Mouse (Mus musculus) heart, embryonic 10.5 days (tissue): ENCODE results near the gene Fbxl8. TPM values are rescaled to one million over a fixed set of nuclear protein-coding genes. Genes with fewer than 3 reads are reported as not detected.

Experiments
- DNase-seq: peaks from one replicate; pipeline ENCODE4 v3.0.0-alpha.2; 2017; ENCODE audit warnings: low spot score
- H3K27ac ChIP-seq: fragments of 300-500 bp; sonication (generic); 2 replicates; pipeline ENCODE4 v1.5.1; 2016; ENCODE audit warnings: mild to moderate bottlenecking
- H3K27me3 ChIP-seq: fragments of 300-500 bp; sonication (generic); 2 replicates; pipeline ENCODE4 v1.6.1; 2016; ENCODE audit warnings: mild to moderate bottlenecking; ENCODE audit not compliant: poor library complexity, insufficient read depth, severe bottlenecking
- H3K36me3 ChIP-seq: fragments of 300-500 bp; sonication (generic); 2 replicates; pipeline ENCODE4 v1.6.1; 2016; ENCODE audit warnings: mild to moderate bottlenecking, moderate library complexity
- H3K4me1 ChIP-seq: fragments of 300-500 bp; sonication (generic); 2 replicates; pipeline ENCODE4 v1.6.1; 2016; ENCODE audit warnings: mild to moderate bottlenecking
- H3K4me3 ChIP-seq: fragments of 300-500 bp; sonication (generic); 2 replicates; pipeline ENCODE4 v1.5.1; 2016; ENCODE audit warnings: mild to moderate bottlenecking, moderate library complexity
- H3K9me3 ChIP-seq: fragments of 300-500 bp; sonication (generic); 2 replicates; pipeline ENCODE4 v1.6.1; 2016; ENCODE audit warnings: mild to moderate bottlenecking, moderate library complexity
- WGBS: fragments of 180-500 bp; shearing (Covaris S2); methylation state at CpG from one replicate; pipeline ENCODE4 v1.1.7; 2016; 5-methylcytosine and 5-hydroxymethylcytosine counted together
- polyA plus RNA-seq: library from polyadenylated mRNA; unstranded; fragments of >200 nt; fragmentation: Nextera tagmentation; extraction: Ambion mirVana; gene quantifications from 2 replicates; pipeline ENCODE4 v1.2.1, GENCODE M21; 2016

Gene Fbxl8
- polyA plus RNA-seq, 1 experiment from 2014 or later, result 2.4 TPM

DNA sequence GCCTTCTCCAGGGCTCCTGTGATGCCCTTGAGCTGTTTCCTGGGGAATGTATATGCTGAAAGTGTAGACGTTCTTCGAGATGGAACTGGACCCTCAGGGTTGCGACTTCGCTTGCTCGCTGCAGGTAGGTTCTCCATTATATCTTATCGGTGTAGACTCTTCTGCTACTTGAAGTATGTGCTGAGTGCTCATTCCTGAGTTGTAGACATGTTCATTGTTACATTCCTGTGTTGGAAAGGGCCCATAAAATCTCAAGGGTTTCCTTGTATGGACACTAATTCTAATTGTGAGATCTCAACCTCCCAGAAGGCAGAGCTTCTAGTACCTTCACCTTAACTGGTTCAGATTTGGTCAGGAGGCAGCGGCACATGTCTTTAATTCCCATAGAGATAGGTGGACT, 23.4 kb upstream of the Fbxl8 start:
- Histone ChIP-seq H3K36me3 (peaks cover 49% of the 10 kb centered on the region), H3K27me3 (no peaks in the 10 kb centered on the region), H3K9me3 (no peaks in the 10 kb centered on the region), H3K27ac (no peak overlapping the region; the same call in 1 of the 2 replicates), H3K4me1 (no peaks in the 10 kb centered on the region), H3K4me3 (no peak overlapping the region)
- no peak for DNase-seq
- WGBS, result 90% methylated on average over 7 of the region's 7 CpGs

GRCm38 (mm10) chr8:105251954-105252353, 12.5 kb upstream of the Fbxl8 start:
- Histone ChIP-seq H3K4me1 (peaks cover 31% of the 10 kb centered on the region), H3K9me3 (no peaks in the 10 kb centered on the region), H3K27me3 (peaks cover 24% of the 10 kb centered on the region), H3K4me3 (no peak overlapping the region), H3K27ac (no peak overlapping the region), H3K36me3 (peaks cover 63% of the 10 kb centered on the region)
- DNase-seq, result no peak
- 90% methylated on average over 6 of the region's 6 CpGs for WGBS

GRCm38 (mm10) chr8:105252680-105253537, 11.5 kb upstream of the Fbxl8 start:
- Histone ChIP-seq H3K27ac (no peak overlapping the region), H3K36me3 (peaks cover 53% of the 10 kb centered on the region), H3K4me1 (peaks cover 31% of the 10 kb centered on the region), H3K27me3 (peaks cover 34% of the 10 kb centered on the region), H3K9me3 (no peaks in the 10 kb centered on the region), H3K4me3 (no peak overlapping the region)
- no peak for DNase-seq
- 63% methylated on average over 10 of the region's 10 CpGs for WGBS

GRCm38 (mm10) chr8:105253766-105254151, 10.7 kb upstream of the Fbxl8 start:
- WGBS, result 47% methylated on average over 20 of the region's 20 CpGs
- H3K27me3 ChIP-seq, result peaks cover 42% of the 10 kb centered on the region
- H3K36me3 ChIP-seq, result peaks cover 45% of the 10 kb centered on the region
- peak overlapping the region; percentile 78 for H3K4me3 ChIP-seq
- no peak for DNase-seq
- H3K27ac ChIP-seq, result peak overlapping the region; percentile 89
- H3K9me3 ChIP-seq, result no peaks in the 10 kb centered on the region
- H3K4me1 ChIP-seq, result peaks cover 37% of the 10 kb centered on the region

- under 1% methylated on average over 74 of the region's 74 CpGs for WGBS
- peak; percentile 92 for DNase-seq
- peak overlapping the region; percentile 78 for H3K4me3 ChIP-seq
- peaks cover 43% of the 10 kb centered on the region for H3K4me1 ChIP-seq
- peak overlapping the region; percentile 89 for H3K27ac ChIP-seq
- peaks cover 39% of the 10 kb centered on the region for H3K36me3 ChIP-seq
- peaks cover 48% of the 10 kb centered on the region for H3K27me3 ChIP-seq
- H3K9me3 ChIP-seq, result no peaks in the 10 kb centered on the region
Observed at GRCm38 (mm10) chr8:105254152-105254965, 10.1 kb upstream of the Fbxl8 start.

DNA sequence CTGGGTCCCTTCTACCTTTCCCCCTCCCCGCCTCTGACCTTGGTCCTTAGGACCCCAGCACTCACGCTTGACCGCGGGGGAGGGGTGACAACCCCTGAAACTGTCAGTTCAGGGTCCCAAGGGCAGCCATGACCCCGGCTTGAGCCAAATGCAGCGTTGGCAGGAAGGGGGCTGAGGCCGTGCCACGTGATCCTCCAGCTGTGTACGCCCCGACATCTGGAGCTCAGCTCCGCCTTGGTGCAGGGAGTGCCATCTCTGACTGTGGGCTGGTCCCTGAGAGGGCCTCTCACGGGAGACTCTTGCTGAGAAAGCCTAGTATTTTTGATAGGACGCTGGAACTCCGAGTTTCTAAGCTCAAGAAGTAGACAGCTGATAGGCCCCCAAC, 9.5 kb upstream of the Fbxl8 start, which contains the start of gene B3gnt9:
Gene B3gnt9, minus strand, starts transcription at position 188 of the 385 bp plus-strand sequence.
- WGBS, result 2% methylated on average over 14 of the region's 14 CpGs
- Histone ChIP-seq H3K9me3 (no peaks in the 10 kb centered on the region), H3K27ac (peak within 1 kb of the TSS; percentile 89), H3K4me3 (peak within 1 kb of the TSS; percentile 78), H3K36me3 (peaks cover 33% of the 10 kb centered on the region), H3K27me3 (peaks cover 54% of the 10 kb centered on the region), H3K4me1 (peaks cover 49% of the 10 kb centered on the region)
- peak; percentile 90 for DNase-seq

DNA sequence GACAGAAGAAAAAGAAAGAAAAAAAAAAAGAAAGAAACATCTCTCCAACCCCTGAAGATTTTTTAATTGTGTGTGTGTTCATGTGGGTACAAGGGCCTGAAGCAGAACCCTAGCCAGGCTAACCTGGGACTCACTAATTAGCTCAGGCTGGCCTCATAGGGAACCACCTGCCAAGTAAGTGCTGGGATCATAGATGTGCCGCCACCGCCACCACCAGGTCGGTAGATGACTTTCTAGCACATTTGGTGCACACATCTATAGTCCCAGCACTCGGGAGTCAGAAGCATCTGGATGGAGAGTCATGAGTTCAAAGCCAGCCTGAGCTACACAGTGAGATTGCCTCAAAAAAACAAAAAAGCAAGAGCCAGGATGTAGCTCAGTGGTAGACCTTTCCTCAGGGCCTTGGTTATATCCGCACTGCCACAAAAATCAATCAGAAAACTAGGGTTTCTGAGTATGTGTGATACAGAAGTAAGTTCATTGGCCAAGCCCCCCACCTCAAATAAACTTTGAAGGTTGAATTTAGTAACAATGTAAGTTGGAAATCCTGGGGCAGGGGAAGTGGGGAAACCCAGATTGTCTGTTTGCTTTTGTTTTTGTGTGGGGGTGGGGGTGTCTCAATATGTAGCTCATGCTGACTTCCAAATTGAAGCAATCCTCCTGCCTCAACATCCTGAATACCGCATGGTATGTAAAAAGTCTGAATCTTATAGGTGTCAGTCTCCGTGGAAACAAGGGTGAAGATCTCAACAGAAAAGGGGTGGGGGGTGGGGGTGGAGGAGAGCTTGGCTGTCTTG, 6.9 kb upstream of the Fbxl8 start:
- H3K4me3 ChIP-seq, result no peak overlapping the region
- peaks cover 9% of the 10 kb centered on the region; the same call in 1 of the 2 replicates for H3K36me3 ChIP-seq
- 56% methylated on average over 7 of the region's 7 CpGs for WGBS
- H3K4me1 ChIP-seq, result peaks cover 50% of the 10 kb centered on the region
- no peak overlapping the region for H3K27ac ChIP-seq
- no peaks in the 10 kb centered on the region for H3K9me3 ChIP-seq
- H3K27me3 ChIP-seq, result peaks cover 80% of the 10 kb centered on the region
- DNase-seq, result no peak

GRCm38 (mm10) chr8:105258911-105259720, 5.3 kb upstream of the Fbxl8 start:
- peak overlapping the region; percentile 62 for H3K4me3 ChIP-seq
- H3K27me3 ChIP-seq, result peaks cover 95% of the 10 kb centered on the region
- WGBS, result 2% methylated on average over 55 of the region's 55 CpGs
- no peaks in the 10 kb centered on the region for H3K9me3 ChIP-seq
- H3K36me3 ChIP-seq, result no peaks in the 10 kb centered on the region
- peak overlapping the region; percentile 19; the same call in 1 of the 2 replicates for H3K27ac ChIP-seq
- H3K4me1 ChIP-seq, result peaks cover 38% of the 10 kb centered on the region
- no peak for DNase-seq

DNA sequence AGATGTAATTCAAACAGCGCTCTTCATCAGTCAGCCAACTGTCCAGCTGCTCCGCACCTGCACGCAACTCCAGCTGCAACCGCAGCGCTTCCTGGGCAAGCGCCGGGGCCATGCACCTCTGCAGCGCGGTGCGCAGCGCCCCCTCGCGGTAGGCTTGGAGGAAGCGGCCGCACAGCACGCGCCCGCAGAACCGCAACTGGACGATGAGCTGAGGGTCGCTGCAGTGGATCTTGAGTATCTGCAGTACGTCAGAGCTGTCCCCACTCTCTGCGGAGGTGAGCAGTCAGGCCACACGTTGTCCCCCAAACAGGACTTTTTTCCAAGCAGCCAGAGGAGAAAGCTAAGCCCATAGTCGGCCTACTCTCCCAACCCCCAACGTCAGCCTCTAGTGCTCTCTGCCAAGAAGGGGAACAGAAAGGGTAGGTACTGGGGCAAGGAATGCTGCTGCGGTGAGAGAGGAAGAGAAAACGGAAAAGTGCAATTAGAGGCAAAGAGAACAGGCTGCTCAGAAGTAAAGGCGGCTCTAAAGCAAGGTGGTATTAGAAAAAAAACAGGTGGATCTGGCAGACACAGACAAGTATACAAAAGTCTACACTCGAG, 4.6 kb upstream of the Fbxl8 start:
- Histone ChIP-seq H3K9me3 (no peaks in the 10 kb centered on the region), H3K27ac (no peak overlapping the region), H3K4me3 (peak overlapping the region; percentile 62), H3K4me1 (peaks cover 33% of the 10 kb centered on the region), H3K36me3 (no peaks in the 10 kb centered on the region), H3K27me3 (peaks cover 99% of the 10 kb centered on the region)
- 5% methylated on average over 30 of the region's 30 CpGs for WGBS
- peak; percentile 90 for DNase-seq

- 64% methylated on average over 7 of the region's 7 CpGs for WGBS
- Histone ChIP-seq H3K4me3 (no peak overlapping the region), H3K4me1 (peaks cover 32% of the 10 kb centered on the region), H3K36me3 (no peaks in the 10 kb centered on the region), H3K27me3 (peaks cover 99% of the 10 kb centered on the region), H3K9me3 (no peaks in the 10 kb centered on the region), H3K27ac (no peak overlapping the region)
- DNase-seq, result no peak
Observed at GRCm38 (mm10) chr8:105260371-105261099, 3.9 kb upstream of the Fbxl8 start.

- H3K36me3 ChIP-seq, result no peaks in the 10 kb centered on the region
- H3K27ac ChIP-seq, result no peak overlapping the region
- H3K9me3 ChIP-seq, result no peaks in the 10 kb centered on the region; the same call in 1 of the 2 replicates
- no peak for DNase-seq
- H3K4me1 ChIP-seq, result peaks cover 29% of the 10 kb centered on the region
- peaks cover 99% of the 10 kb centered on the region for H3K27me3 ChIP-seq
- 78% methylated on average over 12 of the region's 12 CpGs for WGBS
- no peak overlapping the region for H3K4me3 ChIP-seq
Observed at GRCm38 (mm10) chr8:105261326-105261980, 3.0 kb upstream of the Fbxl8 start.
